Mouse (Mus musculus): ENCODE measurements around the gene Defb20. TPM values are rescaled to one million over a fixed set of nuclear protein-coding genes. Genes with fewer than 3 reads are reported as not detected.

Gene Defb20
- not detected for polyA plus RNA-seq (2017; shearing (Covaris generic))

DNA sequence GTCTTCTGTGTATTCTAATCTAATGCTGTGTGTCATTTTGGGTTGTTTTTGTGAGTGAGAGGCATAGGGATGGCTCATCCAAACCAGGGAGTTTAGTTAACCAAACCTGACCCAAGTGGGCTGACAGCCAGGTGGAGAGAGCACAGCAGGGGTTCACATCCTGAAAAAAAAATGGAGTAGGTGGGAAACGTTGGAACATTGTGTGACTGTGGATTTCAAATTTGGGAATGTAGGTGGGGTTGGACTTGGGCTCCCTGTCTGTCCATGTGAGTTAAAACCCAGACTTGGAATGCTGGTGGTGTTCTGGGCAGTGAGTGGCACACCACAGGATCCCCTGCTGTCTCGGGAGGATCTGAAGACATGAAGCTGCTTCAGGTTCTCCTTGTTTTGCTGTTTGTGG is at the start of gene Defb20:
TSS of gene Defb20 (plus strand) at position 301 of the 400 bp plus-strand sequence.

DNA sequence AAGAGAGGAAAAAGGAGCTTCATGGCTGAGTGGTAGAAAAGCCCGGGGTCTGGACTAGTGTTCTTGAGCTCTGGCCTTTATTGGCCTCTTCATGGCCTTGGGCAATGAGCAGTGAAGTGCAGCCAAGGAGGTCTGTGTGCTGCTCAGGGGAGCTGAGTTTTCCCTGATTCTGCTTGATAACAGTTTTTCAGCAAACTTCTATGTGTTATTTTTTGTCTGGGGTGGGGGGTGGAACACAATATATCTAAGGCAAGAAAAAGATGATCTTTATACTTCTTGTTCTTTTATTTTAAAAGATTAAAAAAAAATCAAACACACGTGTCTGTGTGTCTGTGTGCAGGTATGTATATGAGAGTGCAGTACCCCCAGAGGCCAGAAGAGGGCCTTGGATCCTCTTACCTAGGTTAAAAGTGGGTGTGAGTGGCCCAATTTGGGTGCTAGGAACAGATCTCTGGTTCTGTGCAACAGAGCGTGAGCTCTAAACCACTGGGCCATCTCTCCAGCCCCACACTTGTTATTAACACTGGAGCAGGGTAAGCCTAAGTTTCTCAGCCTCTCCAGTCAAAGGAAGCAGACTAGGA is 12.2 kb upstream of the Defb20 start, which contains the start of gene Defb23:
TSS of gene Defb23 (minus strand) at position 51 of the 581 bp plus-strand sequence.

DNA sequence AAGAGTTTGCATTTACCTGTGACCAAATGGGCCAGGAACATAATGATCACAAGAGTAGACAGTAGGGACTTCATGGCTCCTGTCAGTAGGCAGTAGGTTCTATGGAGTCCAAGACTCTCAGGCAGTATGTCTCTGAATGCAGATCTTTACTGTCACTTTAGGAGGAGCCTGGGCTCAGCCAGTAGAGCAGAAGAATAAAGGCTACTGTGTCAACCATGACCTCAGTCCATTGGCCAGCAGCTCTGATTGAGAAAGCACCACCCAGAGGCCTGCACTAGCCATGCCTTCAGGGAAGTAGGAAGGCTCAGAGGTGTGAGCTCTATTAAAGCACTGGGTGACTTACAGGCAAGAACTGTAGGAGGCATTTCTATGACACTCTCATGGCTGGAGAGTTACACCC is 13.2 kb downstream of the Defb20 start, which contains the start of gene Defb22:
TSS of gene Defb22 (minus strand) at position 101 of the 400 bp plus-strand sequence.

DNA sequence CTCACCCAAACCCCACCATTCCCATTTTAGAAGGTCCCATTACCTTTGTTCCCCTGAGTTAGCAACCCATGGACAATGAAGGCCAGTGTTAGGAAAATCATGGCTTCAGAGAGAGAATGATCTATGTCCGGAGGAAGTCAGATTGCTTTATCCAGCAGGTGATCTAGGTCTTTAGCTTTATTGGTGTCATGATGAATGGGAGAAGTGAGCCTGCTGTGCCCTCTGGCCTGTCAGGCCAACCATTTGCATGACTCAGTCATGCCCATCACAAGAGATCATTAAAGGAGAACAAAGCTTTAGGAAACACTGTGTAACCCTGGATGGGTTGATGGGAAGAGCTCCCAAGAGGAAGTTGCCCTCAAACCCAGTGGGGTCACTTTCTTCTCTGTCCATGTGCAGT is 34.7 kb downstream of the Defb20 start, which contains the start of gene Defb26:
TSS of gene Defb26 (minus strand) at position 101 of the 400 bp plus-strand sequence.

DNA sequence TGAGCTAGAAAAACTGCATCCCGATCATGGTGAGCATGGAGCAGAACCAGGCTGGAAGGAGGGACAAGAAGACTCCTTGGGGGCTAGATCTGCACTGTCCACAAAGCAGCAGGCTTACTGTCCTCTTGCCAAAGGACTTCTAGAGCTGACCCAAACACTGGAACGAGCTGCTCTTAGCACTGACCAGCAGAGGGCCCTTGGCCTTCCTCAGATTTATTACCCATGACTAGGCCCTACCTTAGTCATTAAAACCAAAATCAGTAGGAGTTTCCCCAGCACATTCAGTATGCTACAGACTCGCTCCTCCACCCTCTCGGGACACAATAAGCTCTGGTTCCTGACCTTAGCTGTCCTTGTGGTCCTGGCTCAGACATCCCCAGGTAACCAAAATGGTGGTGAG is 41.1 kb downstream of the Defb20 start, which contains the start of gene Defb28:
TSS of gene Defb28 (plus strand) at position 275 of the 400 bp plus-strand sequence.

Other genes with a start within 250 kb of the Defb20 start
- 66.3 TPM for gene Tbc1d20, start 183.2 kb upstream of the Defb20 start, polyA plus RNA-seq (2017; shearing (Covaris generic))
- 268 TPM for gene Rbck1, start 144.4 kb upstream of the Defb20 start, polyA plus RNA-seq (2017; shearing (Covaris generic))
- gene Trib3, start 133.0 kb upstream of the Defb20 start, polyA plus RNA-seq (2017; shearing (Covaris generic)), result 5.6 TPM
- gene Nrsn2, start 100.4 kb upstream of the Defb20 start, polyA plus RNA-seq (2017; shearing (Covaris generic)), result not detected
- 0.21 TPM for gene Sox12, start 79.0 kb upstream of the Defb20 start, polyA plus RNA-seq (2017; shearing (Covaris generic))
- 0.93 TPM for gene Zcchc3, start 62.0 kb upstream of the Defb20 start, polyA plus RNA-seq (2017; shearing (Covaris generic))
- 0.62 TPM for gene 6820408C15Rik, start 61.5 kb upstream of the Defb20 start, polyA plus RNA-seq (2017; shearing (Covaris generic))
- gene Defb23, start 12.4 kb upstream of the Defb20 start, polyA plus RNA-seq (2017; shearing (Covaris generic)), result not detected
- not detected for gene Defb22, start 13.1 kb downstream of the Defb20 start, polyA plus RNA-seq (2017; shearing (Covaris generic))
- not detected for gene Defb26, start 34.6 kb downstream of the Defb20 start, polyA plus RNA-seq (2017; shearing (Covaris generic))
- not detected for gene Defb28, start 41.2 kb downstream of the Defb20 start, polyA plus RNA-seq (2017; shearing (Covaris generic))
- not detected for gene Defb29, start 63.0 kb downstream of the Defb20 start, polyA plus RNA-seq (2017; shearing (Covaris generic))
- not detected for gene Gm17416, start 92.3 kb downstream of the Defb20 start, polyA plus RNA-seq (2017; shearing (Covaris generic))
- not detected for gene Defb21, start 95.7 kb downstream of the Defb20 start, polyA plus RNA-seq (2017; shearing (Covaris generic))
- gene Defb19, start 103.2 kb downstream of the Defb20 start, polyA plus RNA-seq (2017; shearing (Covaris generic)), result 1.1 TPM
- gene Defb45, start 122.3 kb downstream of the Defb20 start, polyA plus RNA-seq (2017; shearing (Covaris generic)), result not detected
- not detected for gene Defb36, start 127.3 kb downstream of the Defb20 start, polyA plus RNA-seq (2017; shearing (Covaris generic))
- not detected for gene Defb25, start 146.0 kb downstream of the Defb20 start, polyA plus RNA-seq (2017; shearing (Covaris generic))
- gene Rem1, start 149.9 kb downstream of the Defb20 start, polyA plus RNA-seq (2017; shearing (Covaris generic)), result not detected
- 182 TPM for gene H13, start 192.4 kb downstream of the Defb20 start, polyA plus RNA-seq (2017; shearing (Covaris generic))
- gene Mcts2, start 210.0 kb downstream of the Defb20 start, polyA plus RNA-seq (2017; shearing (Covaris generic)), result 4.7 TPM

Measured in effector memory CD4-positive, alpha-beta T cell, adult 7 months (primary cell).